Mouse (Mus musculus) CD8-positive naive resting alpha-beta T cell, adult 57 days (primary cell): ENCODE measurements around the gene Hoxc13. TPM values are rescaled to one million over a fixed set of nuclear protein-coding genes. Genes with fewer than 3 reads are reported as not detected.

ENCODE experiments used
- total RNA-seq: library from RNA; stranded (reverse); gene quantifications from one replicate; pipeline ENCODE4 v1.2.4, GENCODE M21; 2023

Hoxc13 gene
- not detected for total RNA-seq

DNA sequence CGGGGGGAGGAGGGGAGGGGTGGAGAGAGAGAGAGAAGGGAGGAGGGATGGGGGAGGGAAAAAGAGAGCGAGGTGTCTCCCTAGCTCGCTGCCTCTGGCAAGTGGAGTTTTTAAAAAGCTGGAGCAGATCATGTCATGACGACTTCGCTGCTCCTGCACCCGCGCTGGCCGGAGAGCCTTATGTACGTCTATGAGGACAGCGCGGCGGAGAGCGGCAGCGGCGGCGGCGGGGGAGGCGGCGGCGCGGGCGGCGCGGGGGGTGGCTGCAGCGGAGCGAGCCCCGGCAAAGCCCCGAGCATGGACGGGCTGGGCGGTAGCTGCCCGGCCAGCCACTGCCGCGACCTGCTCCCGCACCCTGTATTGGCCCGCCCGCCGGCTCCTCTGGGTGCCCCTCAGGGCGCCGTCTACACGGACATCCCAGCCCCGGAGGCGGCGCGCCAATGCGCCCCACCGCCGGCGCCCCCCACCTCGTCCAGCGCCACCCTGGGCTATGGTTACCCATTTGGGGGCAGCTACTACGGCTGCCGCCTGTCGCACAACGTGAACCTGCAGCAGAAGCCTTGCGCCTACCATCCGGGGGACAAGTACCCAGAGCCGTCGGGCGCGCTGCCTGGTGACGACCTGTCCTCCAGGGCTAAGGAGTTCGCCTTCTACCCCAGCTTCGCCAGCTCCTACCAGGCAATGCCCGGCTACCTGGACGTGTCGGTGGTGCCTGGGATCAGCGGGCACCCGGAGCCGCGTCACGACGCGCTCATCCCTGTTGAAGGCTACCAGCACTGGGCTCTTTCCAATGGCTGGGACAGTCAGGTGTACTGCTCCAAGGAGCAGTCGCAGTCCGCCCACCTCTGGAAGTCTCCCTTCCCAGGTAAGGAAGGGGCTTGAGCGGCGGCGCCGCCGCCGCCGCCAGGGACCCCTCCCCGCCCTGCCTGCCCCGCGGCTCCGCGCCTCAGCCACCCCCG lies at the start of gene Hoxc13:
Gene Hoxc13, plus strand, starts transcription at position 51 of the 959 bp plus-strand sequence.

GRCm38 (mm10) chr15:102936279-102936972 lies 15.5 kb downstream of the Hoxc13 start, which contains the start of gene Hoxc12:
TSS of gene Hoxc12 (plus strand) at chr15:102936757.

GRCm38 (mm10) chr15:102954192-102955006 lies 33.5 kb downstream of the Hoxc13 start, which contains the start of gene Hoxc11:
TSS of gene Hoxc11 (plus strand) at chr15:102954427.

DNA sequence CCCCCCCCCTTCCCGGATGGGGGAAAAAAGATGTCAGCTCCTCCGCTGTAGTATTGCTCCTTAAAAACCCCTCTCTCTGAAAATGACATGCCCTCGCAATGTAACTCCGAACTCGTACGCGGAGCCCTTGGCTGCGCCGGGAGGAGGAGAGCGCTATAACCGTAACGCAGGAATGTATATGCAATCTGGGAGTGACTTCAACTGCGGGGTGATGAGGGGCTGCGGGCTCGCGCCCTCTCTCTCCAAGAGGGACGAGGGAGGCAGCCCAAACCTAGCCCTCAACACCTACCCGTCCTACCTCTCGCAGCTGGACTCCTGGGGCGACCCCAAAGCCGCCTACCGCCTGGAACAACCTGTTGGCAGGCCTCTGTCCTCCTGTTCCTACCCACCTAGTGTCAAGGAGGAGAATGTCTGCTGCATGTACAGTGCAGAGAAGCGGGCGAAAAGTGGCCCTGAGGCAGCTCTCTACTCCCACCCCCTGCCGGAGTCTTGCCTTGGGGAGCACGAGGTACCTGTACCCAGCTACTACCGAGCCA lies 45.9 kb downstream of the Hoxc13 start, which contains the start of gene Hoxc10:
Gene Hoxc10, plus strand, starts transcription at position 21 of the 536 bp plus-strand sequence.

DNA sequence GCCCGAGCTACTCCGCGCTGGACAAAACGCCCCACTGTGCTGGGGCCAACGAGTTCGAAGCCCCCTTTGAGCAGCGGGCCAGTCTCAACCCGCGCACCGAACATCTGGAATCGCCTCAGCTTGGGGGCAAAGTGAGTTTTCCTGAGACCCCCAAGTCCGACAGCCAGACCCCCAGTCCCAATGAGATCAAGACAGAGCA lies 46.3 kb downstream of the Hoxc13 start, which contains the start of gene Hoxc5:
Gene Hoxc5, plus strand, starts transcription at position 132 of the 199 bp plus-strand sequence.

GRCm38 (mm10) chr15:102976171-102976570 lies 55.3 kb downstream of the Hoxc13 start, which contains the start of gene Hoxc9:
TSS of gene Hoxc9 (plus strand) at chr15:102976439.

Other genes starting within 250 kb of the Hoxc13 start
- gene Atp5g2, start 248.8 kb upstream of the Hoxc13 start, total RNA-seq: 8.5 TPM
- gene Calcoco1, start 198.9 kb upstream of the Hoxc13 start, total RNA-seq: 50.7 TPM
- gene Hoxc12, start 15.7 kb downstream of the Hoxc13 start, total RNA-seq: not detected
- gene Hoxc11, start 33.3 kb downstream of the Hoxc13 start, total RNA-seq: not detected
- not detected for gene Hoxc10, start 45.7 kb downstream of the Hoxc13 start, total RNA-seq
- gene Hoxc5, start 46.3 kb downstream of the Hoxc13 start, total RNA-seq: not detected
- not detected for gene Hoxc9, start 55.3 kb downstream of the Hoxc13 start, total RNA-seq
- not detected for gene Hoxc8, start 69.5 kb downstream of the Hoxc13 start, total RNA-seq
- gene Hoxc6, start 77.2 kb downstream of the Hoxc13 start, total RNA-seq: not detected
- gene Hoxc4, start 97.8 kb downstream of the Hoxc13 start, total RNA-seq: not detected
- gene Smug1, start 246.0 kb downstream of the Hoxc13 start, total RNA-seq: 6.2 TPM